Mouse (Mus musculus) heart, embryonic 10.5 days (tissue): ENCODE measurements around the gene Ndufb10. TPM values are rescaled to one million over a fixed set of nuclear protein-coding genes. Genes with fewer than 3 reads are reported as not detected.

Source experiments
- DNase-seq: peaks from one replicate; pipeline ENCODE4 v3.0.0-alpha.2; 2017; ENCODE audit warnings: low spot score
- H3K27ac ChIP-seq: fragments of 300-500 bp; sonication (generic); 2 replicates; pipeline ENCODE4 v1.5.1; 2016; ENCODE audit warnings: mild to moderate bottlenecking
- H3K27me3 ChIP-seq: fragments of 300-500 bp; sonication (generic); 2 replicates; pipeline ENCODE4 v1.6.1; 2016; ENCODE audit warnings: mild to moderate bottlenecking; ENCODE audit not compliant: poor library complexity, insufficient read depth, severe bottlenecking
- H3K36me3 ChIP-seq: fragments of 300-500 bp; sonication (generic); 2 replicates; pipeline ENCODE4 v1.6.1; 2016; ENCODE audit warnings: mild to moderate bottlenecking, moderate library complexity
- H3K4me1 ChIP-seq: fragments of 300-500 bp; sonication (generic); 2 replicates; pipeline ENCODE4 v1.6.1; 2016; ENCODE audit warnings: mild to moderate bottlenecking
- H3K4me3 ChIP-seq: fragments of 300-500 bp; sonication (generic); 2 replicates; pipeline ENCODE4 v1.5.1; 2016; ENCODE audit warnings: mild to moderate bottlenecking, moderate library complexity
- H3K9me3 ChIP-seq: fragments of 300-500 bp; sonication (generic); 2 replicates; pipeline ENCODE4 v1.6.1; 2016; ENCODE audit warnings: mild to moderate bottlenecking, moderate library complexity
- WGBS: fragments of 180-500 bp; shearing (Covaris S2); methylation state at CpG from one replicate; pipeline ENCODE4 v1.1.7; 2016; 5-methylcytosine and 5-hydroxymethylcytosine counted together
- polyA plus RNA-seq: library from polyadenylated mRNA; unstranded; fragments of >200 nt; fragmentation: Nextera tagmentation; extraction: Ambion mirVana; gene quantifications from 2 replicates; pipeline ENCODE4 v1.2.1, GENCODE M21; 2016

Gene Ndufb10
- polyA plus RNA-seq, 1 experiment from 2014 or later: 342 TPM

DNA sequence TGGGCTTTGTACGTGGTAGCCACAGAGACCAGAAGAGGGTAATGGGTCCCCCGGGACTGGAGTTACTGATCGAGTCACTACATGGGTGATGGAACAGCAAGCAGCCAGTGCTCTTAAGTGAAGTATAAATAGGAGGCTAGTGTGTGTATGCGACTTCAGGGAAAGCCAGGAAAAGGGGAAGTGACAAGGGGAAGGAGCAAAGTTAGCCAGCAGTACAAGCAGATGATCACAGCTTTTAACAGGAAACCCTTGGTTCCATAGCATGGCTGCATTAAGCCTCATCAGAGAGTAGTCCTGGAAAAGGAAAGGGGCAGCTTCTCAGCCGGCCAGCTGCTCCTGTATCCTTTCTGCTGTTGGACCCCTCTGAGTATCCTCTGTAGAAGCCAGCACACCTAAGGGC, 31.9 kb downstream of the Ndufb10 start:
- peaks cover 53% of the 10 kb centered on the region for H3K27me3 ChIP-seq
- no peak overlapping the region for H3K27ac ChIP-seq
- H3K4me1 ChIP-seq: peaks cover 34% of the 10 kb centered on the region
- WGBS: 90% methylated on average over 5 of the region's 5 CpGs
- no peak overlapping the region for H3K4me3 ChIP-seq
- peaks cover 23% of the 10 kb centered on the region for H3K36me3 ChIP-seq
- no peaks in the 10 kb centered on the region for H3K9me3 ChIP-seq
- no peak for DNase-seq

DNA sequence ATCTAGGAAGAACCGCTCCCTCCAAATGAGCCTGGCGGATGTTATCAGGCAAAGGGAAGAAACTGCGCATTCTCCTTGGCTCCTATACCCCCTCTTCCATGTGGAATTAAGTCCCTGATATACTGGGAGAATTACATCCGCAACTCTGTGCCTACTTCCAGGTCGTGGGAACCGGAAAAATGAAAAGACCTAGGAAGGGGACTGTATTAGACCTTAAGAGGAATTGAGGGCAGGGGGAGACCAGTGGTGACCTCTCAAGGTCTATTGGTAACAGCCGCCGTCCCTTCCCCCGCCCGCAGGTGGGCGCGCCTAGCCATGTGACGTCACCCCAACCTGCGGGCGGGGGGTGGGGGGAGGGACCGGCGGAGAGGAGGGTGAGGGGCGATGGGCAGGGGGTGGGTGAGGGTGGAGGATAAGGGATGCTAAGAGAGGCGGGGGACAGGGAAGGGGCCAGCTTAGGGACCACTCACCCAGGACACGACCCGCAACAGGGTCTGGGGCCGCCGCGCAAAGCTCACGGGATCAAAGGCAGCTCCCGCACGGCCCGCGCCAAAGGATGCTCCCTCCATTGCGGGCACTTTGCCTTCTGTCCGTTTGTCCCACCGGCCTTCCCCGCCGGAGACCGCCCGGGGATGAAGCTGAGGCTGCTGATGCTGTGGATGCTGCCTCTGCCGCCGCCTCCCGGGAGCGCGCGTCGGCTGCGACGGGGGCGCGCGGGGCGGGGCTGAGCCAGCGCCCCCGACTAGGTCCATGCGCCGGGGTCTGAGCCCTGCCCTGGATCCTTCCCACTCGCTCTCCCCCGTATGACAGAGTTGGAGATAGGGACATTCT, 34.8 kb downstream of the Ndufb10 start, which contains the start of gene Syngr3:
Syngr3 (minus strand) TSS at position 705 of the 831 bp plus-strand sequence.
- WGBS: under 1% methylated on average over 53 of the region's 55 CpGs
- peaks cover 23% of the 10 kb centered on the region for H3K36me3 ChIP-seq
- no peak for DNase-seq
- peaks cover 29% of the 10 kb centered on the region for H3K4me1 ChIP-seq
- peak within 1 kb of the TSS; percentile 67 for H3K4me3 ChIP-seq
- peaks cover 73% of the 10 kb centered on the region for H3K27me3 ChIP-seq
- peak within 1 kb of the TSS; percentile 22; the same call in 1 of the 2 replicates for H3K27ac ChIP-seq
- no peaks in the 10 kb centered on the region for H3K9me3 ChIP-seq

DNA sequence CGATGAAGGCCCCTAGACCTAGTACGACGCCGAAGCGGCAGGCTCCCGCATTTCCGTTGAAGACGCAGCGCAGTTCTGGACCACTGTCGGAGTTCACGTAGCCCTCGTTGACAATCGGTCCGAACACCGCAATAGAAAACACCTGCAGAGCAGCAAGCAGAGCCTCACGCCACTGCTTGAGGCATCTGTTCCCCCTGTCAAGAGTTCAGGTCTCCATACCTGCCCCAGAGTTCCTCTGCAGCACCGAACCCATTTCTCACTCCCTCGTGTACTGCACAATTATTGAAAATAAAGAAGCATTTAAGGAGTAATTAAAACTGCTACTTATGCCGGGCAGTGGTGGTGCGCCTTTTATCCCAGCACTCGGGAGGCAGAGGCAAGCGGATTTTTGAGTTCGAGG, 36.7 kb downstream of the Ndufb10 start:
- peaks cover 9% of the 10 kb centered on the region for H3K36me3 ChIP-seq
- no peak for DNase-seq
- peaks cover 66% of the 10 kb centered on the region for H3K27me3 ChIP-seq
- peaks cover 29% of the 10 kb centered on the region for H3K4me1 ChIP-seq
- H3K4me3 ChIP-seq: peak overlapping the region; percentile 52
- 18% methylated on average over 23 of the region's 23 CpGs for WGBS
- 0 out of 2 replicates have a peak overlapping the region, but pooled peaks have one; percentile 36 for H3K27ac ChIP-seq
- no peaks in the 10 kb centered on the region for H3K9me3 ChIP-seq

DNA sequence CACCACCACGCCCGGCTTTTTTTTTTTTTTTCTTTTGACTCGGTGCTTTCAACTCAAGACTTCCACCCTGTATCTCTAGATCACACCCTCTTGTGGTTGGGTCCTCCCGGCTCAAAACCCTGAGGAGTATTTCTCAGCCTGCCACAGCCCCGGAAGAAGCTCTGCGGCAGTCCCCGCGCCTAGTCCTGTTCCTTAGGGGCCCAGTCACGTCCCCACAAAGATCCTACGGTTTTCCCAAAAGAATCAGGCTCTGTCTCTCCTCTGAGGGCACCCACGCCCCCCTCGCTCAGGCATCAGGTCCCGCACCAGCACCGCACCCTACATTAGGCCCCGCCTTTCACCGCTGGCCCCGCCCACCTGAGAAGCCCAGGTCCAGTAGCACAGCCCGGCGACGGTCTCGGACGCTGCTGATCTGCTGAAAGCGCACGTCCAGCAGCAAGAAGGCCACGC, 37.1 kb downstream of the Ndufb10 start:
- WGBS: 1% methylated on average over 25 of the region's 25 CpGs
- no peak for DNase-seq
- peak overlapping the region; percentile 52 for H3K4me3 ChIP-seq
- H3K4me1 ChIP-seq: peaks cover 29% of the 10 kb centered on the region
- H3K27ac ChIP-seq: 0 out of 2 replicates have a peak overlapping the region, but pooled peaks have one; percentile 36
- H3K36me3 ChIP-seq: peaks cover 7% of the 10 kb centered on the region
- peaks cover 63% of the 10 kb centered on the region for H3K27me3 ChIP-seq
- no peaks in the 10 kb centered on the region for H3K9me3 ChIP-seq

DNA sequence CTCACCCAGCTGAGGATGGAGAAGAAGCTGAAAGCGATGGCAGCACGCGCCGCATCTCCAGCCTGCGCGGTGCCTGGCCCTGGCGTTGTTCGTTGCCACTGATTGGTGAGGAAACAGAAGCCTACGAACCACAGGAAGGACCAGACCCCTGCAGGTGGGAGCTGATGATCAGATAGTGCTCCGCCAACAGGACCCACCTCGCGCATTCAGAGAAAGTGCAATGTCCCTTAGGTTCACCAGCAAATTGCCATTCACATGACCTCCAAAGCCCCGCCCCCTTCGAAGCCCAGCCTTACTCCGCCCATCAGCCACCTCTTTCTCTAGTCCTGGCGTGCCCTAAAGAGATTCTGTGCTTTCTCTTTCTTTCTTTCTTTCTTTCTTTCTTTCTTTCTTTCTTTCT, 37.8 kb downstream of the Ndufb10 start:
- Histone ChIP-seq H3K4me1 (peaks cover 29% of the 10 kb centered on the region), H3K4me3 (peak overlapping the region; percentile 36), H3K27ac (no peak overlapping the region), H3K27me3 (peaks cover 58% of the 10 kb centered on the region), H3K36me3 (peaks cover 10% of the 10 kb centered on the region), H3K9me3 (no peaks in the 10 kb centered on the region)
- no peak for DNase-seq
- WGBS: 26% methylated on average over 16 of the region's 16 CpGs

DNA sequence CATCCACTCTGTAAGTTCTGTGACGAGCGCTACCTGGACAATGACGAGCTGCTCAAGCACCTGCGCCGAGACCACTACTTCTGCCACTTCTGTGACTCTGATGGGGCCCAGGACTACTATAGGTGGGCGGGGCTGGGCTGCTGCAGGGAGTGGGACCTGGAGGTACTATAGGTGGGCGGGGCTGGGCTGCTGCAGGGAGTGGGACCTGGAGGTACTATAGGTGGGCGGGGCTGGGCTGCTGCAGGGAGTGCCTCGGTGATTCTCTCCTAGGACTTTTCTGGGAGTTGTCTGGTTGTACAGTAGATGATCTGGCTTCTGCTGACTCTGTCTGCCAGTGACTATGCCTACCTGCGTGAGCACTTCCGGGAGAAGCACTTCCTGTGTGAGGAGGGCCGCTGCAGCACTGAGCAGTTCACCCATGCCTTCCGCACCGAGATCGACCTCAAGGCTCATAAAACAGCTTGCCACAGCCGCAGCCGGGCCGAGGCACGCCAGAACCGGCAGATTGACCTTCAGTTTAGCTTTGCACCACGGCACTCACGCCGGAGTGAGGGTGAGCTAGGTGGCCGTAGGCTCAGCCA, 46.7 kb downstream of the Ndufb10 start:
- Histone ChIP-seq H3K9me3 (no peaks in the 10 kb centered on the region), H3K27me3 (no peaks in the 10 kb centered on the region), H3K27ac (no peak overlapping the region), H3K4me3 (no peak overlapping the region), H3K36me3 (peaks cover 61% of the 10 kb centered on the region), H3K4me1 (peaks cover 23% of the 10 kb centered on the region)
- WGBS: 90% methylated on average over 24 of the region's 24 CpGs
- DNase-seq: no peak

DNA sequence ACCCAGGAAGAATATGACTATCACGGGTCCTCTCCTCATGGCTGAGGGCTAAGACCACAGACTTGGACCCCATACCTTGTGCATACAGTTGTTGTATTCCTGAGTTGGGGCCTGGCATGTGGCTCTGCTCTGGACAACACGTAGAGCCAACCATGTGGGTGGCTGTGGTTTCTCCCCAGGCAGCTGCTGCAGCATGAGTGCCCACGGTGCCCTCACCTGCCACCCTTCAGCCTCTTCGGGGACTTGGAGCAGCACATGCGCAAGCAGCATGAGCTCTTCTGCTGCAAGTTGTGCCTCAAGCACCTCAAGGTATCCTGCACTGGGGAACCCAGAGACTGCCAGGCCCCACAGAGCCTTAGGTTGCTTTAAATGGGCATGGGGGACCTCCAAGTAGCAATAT, 47.4 kb downstream of the Ndufb10 start:
- DNase-seq: no peak
- Histone ChIP-seq H3K9me3 (no peaks in the 10 kb centered on the region), H3K27ac (no peak overlapping the region), H3K27me3 (no peaks in the 10 kb centered on the region), H3K36me3 (peaks cover 56% of the 10 kb centered on the region), H3K4me3 (no peak overlapping the region), H3K4me1 (peaks cover 30% of the 10 kb centered on the region)
- 93% methylated on average over 5 of the region's 5 CpGs for WGBS

DNA sequence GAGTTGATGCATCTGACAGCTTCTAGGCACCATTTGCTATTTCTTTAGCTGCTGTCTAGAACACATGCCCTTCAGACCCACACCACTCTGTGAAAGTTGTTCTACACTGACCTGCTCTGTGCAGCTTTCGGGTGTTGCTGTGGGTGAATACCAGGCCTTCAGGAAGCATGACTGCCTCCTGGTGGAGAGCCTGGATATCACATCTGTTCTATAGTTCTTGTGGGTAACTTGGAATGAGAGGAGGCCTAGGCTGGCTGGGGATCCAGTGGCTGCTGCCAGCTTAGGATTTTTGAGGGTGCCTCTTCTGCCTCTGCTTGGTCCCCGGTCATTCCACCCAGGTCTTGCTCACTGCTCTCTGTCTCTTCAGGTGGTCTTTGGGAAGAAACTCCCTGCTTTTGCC, 48.1 kb downstream of the Ndufb10 start:
- Histone ChIP-seq H3K4me3 (no peak overlapping the region), H3K27ac (no peak overlapping the region), H3K27me3 (no peaks in the 10 kb centered on the region), H3K9me3 (no peaks in the 10 kb centered on the region), H3K4me1 (peaks cover 37% of the 10 kb centered on the region), H3K36me3 (peaks cover 49% of the 10 kb centered on the region)
- WGBS: 60% methylated on average over 2 of the region's 2 CpGs
- DNase-seq: no peak

DNA sequence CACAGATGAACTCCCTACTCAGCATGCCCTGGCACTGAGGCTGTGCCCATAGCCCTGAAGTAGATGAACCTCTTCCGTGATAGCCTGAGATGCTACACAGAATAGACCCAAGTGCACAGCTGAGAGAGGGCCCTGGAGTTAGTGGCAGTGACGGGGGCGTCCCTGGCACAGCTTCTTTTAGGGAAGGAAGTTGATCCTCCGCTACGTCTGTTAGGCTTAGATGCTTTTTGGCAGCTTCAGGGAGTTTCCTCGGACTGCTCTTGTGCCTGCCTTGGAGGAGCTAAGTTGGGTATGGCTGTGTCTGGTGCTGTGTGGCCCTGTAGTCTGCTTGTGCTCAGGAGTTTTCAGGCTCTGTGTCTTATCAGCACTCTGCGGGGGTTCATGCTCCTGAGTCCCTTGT, 50.0 kb downstream of the Ndufb10 start:
- Histone ChIP-seq H3K27me3 (no peaks in the 10 kb centered on the region), H3K27ac (no peak overlapping the region), H3K9me3 (no peaks in the 10 kb centered on the region), H3K4me3 (no peak overlapping the region), H3K4me1 (peaks cover 51% of the 10 kb centered on the region), H3K36me3 (peaks cover 30% of the 10 kb centered on the region)
- DNase-seq: no peak
- WGBS: 74% methylated on average over 7 of the region's 7 CpGs

DNA sequence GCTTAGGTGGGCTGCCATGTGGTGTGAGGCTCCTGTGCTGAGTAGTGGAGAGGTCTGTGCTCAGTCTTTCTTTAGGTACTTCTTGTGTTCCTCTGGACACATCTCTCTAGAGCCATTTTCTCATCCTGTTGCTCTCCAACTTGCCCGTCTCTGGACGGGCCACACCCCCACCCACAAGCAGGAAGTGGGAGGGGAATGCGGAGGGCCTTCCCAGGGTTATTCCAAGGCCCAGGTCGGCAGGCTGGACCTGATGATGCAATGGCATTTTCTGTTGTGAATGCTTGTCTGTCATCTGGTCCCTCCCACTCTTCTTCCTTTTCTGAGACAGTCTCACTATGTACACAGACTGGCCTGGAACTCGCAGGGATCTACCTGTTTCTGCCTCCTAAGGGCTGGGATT, 52.1 kb downstream of the Ndufb10 start:
- H3K27ac ChIP-seq: no peak overlapping the region
- H3K4me1 ChIP-seq: peaks cover 57% of the 10 kb centered on the region
- H3K4me3 ChIP-seq: 0 out of 2 replicates have a peak overlapping the region, but pooled peaks have one; percentile 15
- no peak for DNase-seq
- WGBS: 26% methylated on average over 5 of the region's 5 CpGs
- H3K36me3 ChIP-seq: peaks cover 8% of the 10 kb centered on the region
- H3K9me3 ChIP-seq: no peaks in the 10 kb centered on the region
- no peaks in the 10 kb centered on the region for H3K27me3 ChIP-seq

Other genes starting within 250 kb of the Ndufb10 start
- gene Mlst8, start 245.4 kb downstream of the Ndufb10 start, polyA plus RNA-seq: 22.3 and 22.7 TPM in 2 replicates
- 0.71 and 1.4 TPM in 2 replicates for gene Caskin1, start 235.9 kb downstream of the Ndufb10 start, polyA plus RNA-seq
- 93.5 and 95.9 TPM in 2 replicates for gene Traf7, start 196.5 kb downstream of the Ndufb10 start, polyA plus RNA-seq
- 1.3 and 2.3 TPM in 2 replicates for gene Rab26, start 190.3 kb downstream of the Ndufb10 start, polyA plus RNA-seq
- 12.3 and 13.9 TPM in 2 replicates for gene Pkd1, start 174.6 kb downstream of the Ndufb10 start, polyA plus RNA-seq
- gene Tsc2, start 91.8 kb downstream of the Ndufb10 start, polyA plus RNA-seq: 56.9 and 66.4 TPM in 2 replicates
- 15.0 and 19.8 TPM in 2 replicates for gene Nthl1, start 91.8 kb downstream of the Ndufb10 start, polyA plus RNA-seq
- gene Slc9a3r2, start 74.2 kb downstream of the Ndufb10 start, polyA plus RNA-seq: 51.5 and 51.9 TPM in 2 replicates
- 0.28 TPM in 1 of 2 replicates, not detected in the other for gene Npw, start 66.0 kb downstream of the Ndufb10 start, polyA plus RNA-seq
- 22.3 and 26.2 TPM in 2 replicates for gene Zfp598, start 54.8 kb downstream of the Ndufb10 start, polyA plus RNA-seq
- 0.54 and 1.5 TPM in 2 replicates for gene Syngr3, start 34.5 kb downstream of the Ndufb10 start, polyA plus RNA-seq
- gene Gfer, start 28.3 kb downstream of the Ndufb10 start, polyA plus RNA-seq: 38.3 and 49.4 TPM in 2 replicates
- 0.78 and 0.79 TPM in 2 replicates for gene Noxo1, start 28.2 kb downstream of the Ndufb10 start, polyA plus RNA-seq
- 79.1 and 100 TPM in 2 replicates for gene Tbl3, start 16.8 kb downstream of the Ndufb10 start, polyA plus RNA-seq
- gene Rnf151, start 6.4 kb downstream of the Ndufb10 start, polyA plus RNA-seq: 0.20 and 0.33 TPM in 2 replicates
- 1,171 and 1,258 TPM in 2 replicates for gene Rps2, start 6.4 kb downstream of the Ndufb10 start, polyA plus RNA-seq
- 0.39 and 1.3 TPM in 2 replicates for gene Rpl3l, start 3.3 kb upstream of the Ndufb10 start, polyA plus RNA-seq
- gene Msrb1, start 12.2 kb upstream of the Ndufb10 start, polyA plus RNA-seq: 17.8 and 19.7 TPM in 2 replicates
- gene Hs3st6, start 28.5 kb upstream of the Ndufb10 start, polyA plus RNA-seq: 0.51 and 0.80 TPM in 2 replicates
- not detected in 2 replicates for gene Meiob, start 79.8 kb upstream of the Ndufb10 start, polyA plus RNA-seq
- gene Hagh, start 115.7 kb upstream of the Ndufb10 start, polyA plus RNA-seq: 38.9 and 49.0 TPM in 2 replicates
- 31.4 and 37.8 TPM in 2 replicates for gene Fahd1, start 125.9 kb upstream of the Ndufb10 start, polyA plus RNA-seq
- gene Igfals, start 141.5 kb upstream of the Ndufb10 start, polyA plus RNA-seq: 0.21 and 0.85 TPM in 2 replicates
- gene Nubp2, start 161.9 kb upstream of the Ndufb10 start, polyA plus RNA-seq: 59.1 and 71.0 TPM in 2 replicates
- 31.1 and 36.1 TPM in 2 replicates for gene Spsb3, start 162.2 kb upstream of the Ndufb10 start, polyA plus RNA-seq
- 25.6 and 28.0 TPM in 2 replicates for gene Eme2, start 170.6 kb upstream of the Ndufb10 start, polyA plus RNA-seq
- 109 and 117 TPM in 2 replicates for gene Mrps34, start 170.6 kb upstream of the Ndufb10 start, polyA plus RNA-seq
- 30.5 and 41.4 TPM in 2 replicates for gene Nme3, start 172.0 kb upstream of the Ndufb10 start, polyA plus RNA-seq
- gene Mapk8ip3, start 212.5 kb upstream of the Ndufb10 start, polyA plus RNA-seq: 36.3 and 42.6 TPM in 2 replicates
- gene Jpt2, start 236.2 kb upstream of the Ndufb10 start, polyA plus RNA-seq: 212 and 255 TPM in 2 replicates